Mouse (Mus musculus): ENCODE data around the gene Lrp6.

Lrp6 gene

GRCm38 (mm10) chr6:134533021-134533420 is 33.7 kb downstream of the Lrp6 start:
- DNase-seq (ENCODE audit: low spot score in 2 of 2): no peak

GRCm38 (mm10) chr6:134531950-134532349 is 34.8 kb downstream of the Lrp6 start:
- no peak for DNase-seq (ENCODE audit: low spot score in 2 of 2)

GRCm38 (mm10) chr6:134529340-134529739 is 37.4 kb downstream of the Lrp6 start:
- no peak for DNase-seq (ENCODE audit: low spot score in 2 of 2)

- DNase-seq (ENCODE audit: low spot score in 2 of 2): no peak
These were observed 38.4 kb downstream of the Lrp6 start for GRCm38 (mm10) chr6:134528396-134528795.

GRCm38 (mm10) chr6:134527596-134528128 is 39.1 kb downstream of the Lrp6 start:
- DNase-seq (ENCODE audit: low spot score in 2 of 2): no peak

- DNase-seq (ENCODE audit: low spot score in 2 of 2): no peak
These were observed 39.8 kb downstream of the Lrp6 start for GRCm38 (mm10) chr6:134526821-134527595.

- no peak for DNase-seq (ENCODE audit: low spot score in 2 of 2)
These were observed 40.5 kb downstream of the Lrp6 start for GRCm38 (mm10) chr6:134526275-134526674.

GRCm38 (mm10) chr6:134521411-134521810 is 45.4 kb downstream of the Lrp6 start:
- DNase-seq (ENCODE audit: low spot score in 2 of 2): no peak

- DNase-seq (ENCODE audit: low spot score in 2 of 2): no peak
These were observed 45.9 kb downstream of the Lrp6 start for GRCm38 (mm10) chr6:134520821-134521220.

GRCm38 (mm10) chr6:134518450-134518849 is 48.3 kb downstream of the Lrp6 start:
- DNase-seq (ENCODE audit: low spot score in 2 of 2): no peak

GRCm38 (mm10) chr6:134517141-134517540 is 49.6 kb downstream of the Lrp6 start:
- no peak for DNase-seq (ENCODE audit: low spot score in 2 of 2)

GRCm38 (mm10) chr6:134515416-134515815 is 51.3 kb downstream of the Lrp6 start:
- no peak for DNase-seq (ENCODE audit: low spot score in 2 of 2)

- DNase-seq (ENCODE audit: low spot score in 2 of 2): no peak
These were observed 52.8 kb downstream of the Lrp6 start for GRCm38 (mm10) chr6:134513896-134514510.

- no peak for DNase-seq (ENCODE audit: low spot score in 2 of 2)
These were observed 53.8 kb downstream of the Lrp6 start for GRCm38 (mm10) chr6:134513011-134513410.

GRCm38 (mm10) chr6:134512478-134512877 is 54.3 kb downstream of the Lrp6 start:
- DNase-seq (ENCODE audit: low spot score in 2 of 2): no peak

- DNase-seq (ENCODE audit: low spot score in 2 of 2): no peak
These were observed 55.6 kb downstream of the Lrp6 start for GRCm38 (mm10) chr6:134511118-134511517.

- DNase-seq (ENCODE audit: low spot score in 2 of 2): no peak
These were observed 56.5 kb downstream of the Lrp6 start for GRCm38 (mm10) chr6:134510280-134510679.

GRCm38 (mm10) chr6:134509731-134510226 is 57.0 kb downstream of the Lrp6 start:
- no peak for DNase-seq (ENCODE audit: low spot score in 2 of 2)

- DNase-seq (ENCODE audit: low spot score in 2 of 2): no peak
These were observed 61.9 kb downstream of the Lrp6 start for GRCm38 (mm10) chr6:134504866-134505265.

GRCm38 (mm10) chr6:134502335-134502734 is 64.4 kb downstream of the Lrp6 start:
- no peak for DNase-seq (ENCODE audit: low spot score in 2 of 2)

- no peak for DNase-seq (ENCODE audit: low spot score in 2 of 2)
These were observed 66.2 kb downstream of the Lrp6 start for GRCm38 (mm10) chr6:134500381-134501162.

- DNase-seq (ENCODE audit: low spot score in 2 of 2): no peak
These were observed 67.7 kb downstream of the Lrp6 start for GRCm38 (mm10) chr6:134499089-134499488.
